Mouse (Mus musculus): ENCODE data around the gene Ang2.
A peak's percentile ranks its signal among the peaks of the same experiment; 100 is the strongest.
"Not testable (repeated sequence)": the region's sequence is repeated elsewhere in the genome, so short reads cannot be mapped to it uniquely, and the experiment has no call there.

Ang2 gene

GRCm38 (mm10) chr14:51199098-51200023 lies at the start of gene Ang2:
Gene Ang2, minus strand, starts transcription at chr14:51199148.
- DNase-seq: no peak

DNA sequence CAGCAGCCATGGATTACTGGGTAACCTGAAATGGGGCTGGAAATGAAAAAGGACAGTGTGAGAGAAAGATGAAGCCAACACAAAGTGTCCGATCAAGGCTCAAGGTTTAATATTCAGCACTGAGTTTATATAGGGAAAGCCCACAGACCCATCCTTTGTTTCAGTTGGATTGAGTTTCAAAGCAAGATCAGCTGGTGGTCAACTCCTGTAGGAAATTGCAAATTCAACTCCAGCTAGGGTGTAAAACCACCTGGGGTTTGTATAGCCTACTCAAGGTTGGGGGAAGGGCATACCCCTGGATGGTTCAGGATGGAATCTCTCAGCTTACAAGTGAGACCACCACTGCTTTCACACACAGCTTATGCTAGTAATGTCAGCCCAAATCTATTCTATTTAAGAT lies 48.8 kb upstream of the Ang2 start:
- no peak for DNase-seq

DNA sequence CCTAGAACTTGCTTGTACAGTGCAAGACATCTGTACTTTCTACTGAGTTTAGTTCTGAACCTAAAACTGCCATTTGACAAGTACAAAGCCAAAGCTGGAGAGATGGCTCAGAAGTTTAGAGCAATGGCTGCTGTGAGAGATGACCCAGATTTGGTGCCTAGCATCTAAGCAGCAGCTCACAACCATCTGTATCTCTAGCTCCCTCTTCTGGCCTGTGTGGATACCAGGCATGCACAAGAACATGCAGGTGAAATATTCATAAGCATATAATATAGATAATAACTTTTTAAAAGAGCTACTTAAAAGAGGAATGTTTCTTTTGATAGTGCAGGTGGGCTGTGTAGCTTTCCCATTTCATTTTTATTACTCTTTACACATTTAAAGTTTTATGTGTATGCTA lies 42.0 kb upstream of the Ang2 start:
- peak; percentile 21 to 53 for DNase-seq

DNA sequence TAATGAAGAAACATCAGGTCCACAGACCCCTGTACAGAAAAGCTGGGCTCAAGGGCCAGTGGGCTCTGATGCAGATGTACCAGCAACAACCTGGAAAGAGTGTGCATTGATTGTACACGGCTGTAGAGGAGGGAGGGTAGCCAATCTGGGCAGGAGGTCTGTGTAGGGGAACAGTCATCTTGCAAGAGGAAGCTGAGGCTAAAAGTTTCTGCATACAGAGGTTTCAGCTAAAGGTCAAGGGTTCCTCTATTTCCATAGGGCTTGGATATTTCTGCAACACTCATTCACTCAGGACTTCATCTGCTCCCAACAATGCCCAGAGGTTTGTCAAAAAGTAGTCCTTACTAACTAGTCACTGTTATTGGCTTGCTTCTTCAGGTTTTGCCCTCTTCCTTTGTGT lies 38.5 kb upstream of the Ang2 start:
- DNase-seq: not testable (repeated sequence)

DNA sequence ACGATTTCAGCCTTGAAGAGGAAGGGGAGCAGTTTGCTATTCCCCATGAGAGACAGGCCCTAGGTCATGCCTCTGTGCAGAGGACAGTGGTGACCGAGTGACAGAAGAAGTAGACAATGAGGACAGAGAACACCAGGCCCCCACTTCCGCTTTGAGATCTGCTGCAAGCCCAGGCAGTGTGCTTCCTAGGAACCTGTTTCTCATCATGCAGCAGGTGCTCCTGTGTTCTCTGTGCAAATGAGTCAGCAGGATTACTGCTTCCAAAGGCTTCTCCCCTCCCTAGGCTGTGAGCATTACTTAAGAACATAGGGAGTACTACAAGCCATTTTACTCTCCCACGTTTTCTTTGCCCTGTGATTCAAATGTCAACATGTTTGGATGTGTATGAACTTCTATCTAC lies 30.7 kb upstream of the Ang2 start:
- not testable (repeated sequence) for DNase-seq

DNA sequence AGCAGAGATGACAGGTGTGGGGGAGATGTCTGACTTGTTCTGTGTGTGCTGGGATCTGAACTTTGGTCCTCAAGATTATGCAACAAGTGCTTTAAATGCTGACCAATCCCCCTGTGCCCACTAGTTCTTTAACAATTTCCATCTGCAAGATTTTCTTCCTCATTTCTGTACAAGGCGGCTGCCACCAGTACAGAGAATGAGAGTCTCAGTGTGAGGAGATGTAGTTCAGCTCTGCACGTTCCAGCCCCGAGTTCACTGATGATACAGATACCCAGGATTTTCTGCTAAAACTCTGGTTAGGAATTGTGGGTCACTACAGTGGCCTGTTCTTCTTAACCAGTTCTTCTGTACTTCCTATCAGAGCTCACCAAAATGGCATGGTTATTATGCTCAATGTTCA lies 21.1 kb upstream of the Ang2 start:
- not testable (repeated sequence) for DNase-seq

DNA sequence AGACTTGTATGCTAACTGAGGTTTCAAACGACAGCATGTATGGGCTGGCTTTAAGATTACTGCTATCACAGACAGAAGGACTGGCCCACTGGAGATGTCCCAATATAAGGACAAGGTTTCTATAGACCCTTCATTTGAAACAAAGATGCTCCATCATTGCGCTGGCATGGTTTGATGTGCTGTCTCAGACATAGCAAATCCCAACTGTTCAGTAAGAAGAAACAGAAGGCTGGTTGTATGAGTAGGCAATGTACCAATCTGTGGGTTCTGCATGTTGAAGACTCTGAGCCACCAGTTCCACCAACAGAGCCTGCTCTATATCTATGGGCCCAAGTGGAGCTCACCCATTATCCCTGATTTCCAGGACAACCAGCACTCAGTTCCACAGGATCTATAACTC lies 4.2 kb upstream of the Ang2 start, which contains the start of gene Ear14:
Ear14 (plus strand) TSS at position 277 of the 400 bp plus-strand sequence.
- no peak for DNase-seq

DNA sequence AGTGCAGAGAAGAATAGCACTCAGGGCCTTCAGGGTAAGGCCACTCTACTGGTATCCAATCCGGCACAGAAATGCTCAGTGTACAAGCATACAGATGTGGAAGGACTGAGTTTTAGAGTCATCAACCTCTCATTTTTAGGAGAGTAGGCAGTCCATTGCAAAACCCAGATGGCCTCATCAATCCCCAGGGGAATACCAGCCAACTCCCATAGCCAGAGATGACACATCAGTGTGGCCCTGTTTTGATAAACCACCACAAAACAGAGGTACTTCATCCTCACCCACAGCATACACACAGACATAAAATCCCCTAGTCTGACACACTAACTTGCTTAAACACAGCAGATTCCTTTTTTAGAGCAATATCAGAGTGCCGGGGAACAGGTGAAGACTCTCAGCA lies 1.5 kb upstream of the Ang2 start:
- no peak for DNase-seq

DNA sequence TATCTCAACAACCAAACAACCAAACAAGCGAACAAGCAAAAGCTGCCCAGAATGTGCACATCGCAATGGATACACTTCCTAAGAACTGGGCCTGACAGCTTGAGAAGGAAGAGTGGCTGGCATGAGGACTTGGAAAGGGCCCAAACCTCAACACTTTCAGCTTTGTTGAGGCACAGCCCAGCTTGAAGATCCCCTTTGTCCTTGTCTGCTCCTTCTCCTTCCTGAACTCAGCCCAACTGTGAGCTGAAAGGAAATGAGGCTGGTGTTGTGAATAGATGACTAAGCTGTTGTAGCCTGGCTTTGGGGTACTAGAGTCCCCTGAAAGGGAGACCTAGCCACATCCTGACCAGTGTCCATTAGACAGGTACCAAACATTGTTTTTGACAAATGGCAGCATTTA lies 1.1 kb upstream of the Ang2 start:
- no peak for DNase-seq

GRCm38 (mm10) chr14:51195681-51196080 lies 3.3 kb downstream of the Ang2 start:
- no peak for DNase-seq

DNA sequence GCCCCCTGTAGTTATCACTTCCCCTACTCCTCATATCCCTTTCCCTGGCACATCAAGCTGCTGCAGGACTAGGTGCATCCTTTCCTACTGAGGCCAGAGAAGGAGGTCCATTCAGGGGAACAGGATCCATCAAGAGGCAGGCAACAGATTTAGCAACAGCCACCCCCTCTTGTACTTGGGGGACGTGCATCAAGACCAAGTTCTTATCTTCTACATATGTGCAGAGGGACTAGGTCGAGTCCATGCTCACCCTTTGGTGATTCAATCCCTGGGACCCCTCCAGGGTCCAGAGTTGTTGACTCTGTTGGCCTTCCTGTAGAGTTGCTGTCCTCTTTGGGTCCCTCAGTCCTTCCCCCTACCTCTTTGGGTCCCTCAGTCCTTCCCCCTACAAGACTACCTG lies 17.9 kb downstream of the Ang2 start:
- DNase-seq: not testable (repeated sequence)

GRCm38 (mm10) chr14:51173843-51174242 lies 25.1 kb downstream of the Ang2 start:
- peak in 1 of 2 experiments; percentile 11 for DNase-seq

DNA sequence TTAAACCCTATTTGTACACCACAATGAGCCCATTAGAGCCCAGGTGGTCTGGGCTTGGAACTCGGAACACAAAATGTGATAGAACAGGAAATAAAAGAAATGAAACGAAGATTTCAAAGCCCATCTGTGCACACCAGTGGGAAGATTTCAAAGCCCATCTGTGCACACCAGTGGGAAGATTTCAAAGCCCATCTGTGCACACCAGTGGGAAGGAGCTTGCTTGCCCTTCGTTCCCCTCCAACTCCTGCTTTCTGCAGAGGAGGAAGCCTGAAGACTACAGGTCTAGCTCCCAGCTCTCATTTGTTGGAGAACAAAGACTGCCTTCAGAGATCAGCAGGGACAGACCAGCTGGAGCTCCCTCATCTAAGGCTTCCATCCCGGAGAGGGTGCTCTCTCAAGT lies 26.0 kb downstream of the Ang2 start:
- not testable (repeated sequence) for DNase-seq

DNA sequence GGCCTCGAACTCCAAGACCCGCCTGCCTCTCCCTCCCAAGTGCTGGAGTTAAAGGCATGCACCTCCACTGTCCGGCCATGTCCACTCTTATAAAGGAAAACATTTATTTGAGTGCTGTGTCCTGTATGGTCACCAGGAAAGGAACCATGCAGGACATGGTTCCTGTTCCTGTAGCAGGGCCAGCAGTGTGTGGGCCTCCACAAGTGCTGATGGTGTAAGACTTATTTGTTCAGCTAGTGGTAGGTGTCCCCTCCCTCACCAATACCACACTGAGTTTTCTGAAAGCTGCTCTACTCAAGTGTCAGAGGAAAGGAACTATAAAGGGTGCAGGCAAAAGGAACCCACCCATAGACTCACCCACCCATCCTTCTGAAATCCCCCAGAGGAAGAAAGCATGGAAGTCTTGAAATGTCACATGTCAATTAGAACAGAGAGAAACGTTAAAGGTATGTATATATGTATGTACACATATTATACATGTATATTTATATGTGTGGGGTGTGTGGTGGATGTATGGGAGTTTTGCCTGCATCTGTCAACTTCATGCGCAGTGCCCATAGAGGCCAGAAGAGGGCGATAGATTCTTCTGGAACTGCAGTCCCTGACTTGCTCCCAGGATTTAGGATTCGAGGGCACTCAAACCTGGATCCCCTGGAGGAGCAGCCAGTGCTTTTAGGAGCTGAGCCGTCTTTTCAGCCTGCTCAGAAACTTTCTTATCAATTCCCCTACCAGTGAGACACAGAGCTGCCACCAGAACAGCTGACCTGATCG lies 26.7 kb downstream of the Ang2 start:
- peak; percentile 68 for DNase-seq

GRCm38 (mm10) chr14:51166068-51166467 lies 32.9 kb downstream of the Ang2 start:
- no peak for DNase-seq

DNA sequence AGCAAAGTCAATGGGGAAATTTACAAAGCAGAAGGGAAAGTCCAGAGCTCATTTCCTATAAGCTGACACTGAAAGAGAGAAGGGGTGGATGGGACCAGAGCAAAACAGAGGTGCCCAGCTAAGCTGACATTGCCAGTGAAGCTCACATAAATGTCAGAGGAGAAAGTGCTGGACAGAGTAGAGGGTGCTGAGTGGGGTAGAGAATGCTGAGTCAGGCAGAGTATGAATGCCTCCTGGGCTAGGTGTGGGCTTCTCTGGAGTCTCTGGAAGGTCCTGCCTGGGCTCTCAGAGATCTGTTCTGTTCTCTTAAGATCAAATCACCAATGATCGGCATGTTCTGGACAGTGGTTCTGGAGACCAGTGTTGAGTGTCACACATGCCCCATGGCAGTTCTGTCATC lies 33.5 kb downstream of the Ang2 start:
- no peak for DNase-seq

GRCm38 (mm10) chr14:51163323-51163722 lies 35.6 kb downstream of the Ang2 start:
- DNase-seq: not testable (repeated sequence)

DNA sequence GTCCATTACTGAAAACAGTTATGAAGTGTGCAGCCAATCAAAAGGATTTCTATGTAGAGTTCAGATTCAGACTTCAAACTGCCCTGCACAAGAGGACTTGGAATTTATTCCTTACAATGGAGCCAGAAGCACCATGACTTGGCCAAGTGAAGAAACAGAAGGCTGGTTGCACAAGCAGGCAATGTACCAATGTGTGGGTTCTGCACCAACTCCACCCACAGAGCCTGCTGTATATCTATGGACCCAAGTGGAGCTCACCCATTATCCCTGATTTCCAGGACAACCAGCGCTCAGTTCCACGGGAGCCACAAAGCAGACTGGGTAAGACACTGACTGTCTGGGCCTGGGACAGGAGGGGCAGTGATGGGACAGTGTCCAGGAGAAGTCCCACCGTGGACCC lies 37.0 kb downstream of the Ang2 start, which contains the start of gene Rnase2b:
Rnase2b (plus strand) TSS at position 285 of the 400 bp plus-strand sequence.
- not testable (repeated sequence) for DNase-seq

DNA sequence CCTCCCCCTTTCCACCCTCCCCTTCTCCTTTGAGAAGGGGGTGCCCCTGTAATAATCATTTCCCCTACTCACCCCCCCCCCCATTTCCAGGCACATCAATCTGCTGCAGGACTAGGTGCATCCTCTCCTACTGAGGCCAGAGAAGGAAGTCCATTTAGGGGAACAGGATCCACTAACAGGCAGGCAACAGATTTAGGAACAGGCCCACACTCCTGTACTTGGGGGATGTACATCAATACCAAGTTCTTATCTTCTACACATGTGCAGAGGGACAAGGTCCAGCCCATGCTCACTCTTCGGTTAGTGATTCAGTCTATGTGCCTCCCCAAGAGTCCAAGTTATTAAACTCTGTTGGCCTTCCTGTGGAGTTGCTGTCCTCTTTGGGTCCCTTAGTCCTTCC lies 41.9 kb downstream of the Ang2 start:
- DNase-seq: no peak

DNA sequence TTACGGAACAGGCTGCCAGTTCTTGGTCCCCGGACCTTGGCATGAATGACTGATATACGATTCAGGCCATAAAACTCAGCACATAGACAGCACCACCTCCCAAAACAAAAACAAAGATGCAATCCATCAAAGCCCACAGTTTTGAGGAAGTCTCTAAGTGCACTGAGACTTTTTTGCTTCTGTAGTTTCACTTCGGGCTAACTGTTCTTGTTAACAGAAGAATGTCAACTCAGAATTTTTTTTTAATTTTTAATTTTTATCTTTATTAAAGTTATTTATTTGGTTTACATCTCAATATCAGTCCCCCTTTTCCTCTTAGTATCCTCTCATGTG lies 42.2 kb downstream of the Ang2 start:
- DNase-seq: no peak

DNA sequence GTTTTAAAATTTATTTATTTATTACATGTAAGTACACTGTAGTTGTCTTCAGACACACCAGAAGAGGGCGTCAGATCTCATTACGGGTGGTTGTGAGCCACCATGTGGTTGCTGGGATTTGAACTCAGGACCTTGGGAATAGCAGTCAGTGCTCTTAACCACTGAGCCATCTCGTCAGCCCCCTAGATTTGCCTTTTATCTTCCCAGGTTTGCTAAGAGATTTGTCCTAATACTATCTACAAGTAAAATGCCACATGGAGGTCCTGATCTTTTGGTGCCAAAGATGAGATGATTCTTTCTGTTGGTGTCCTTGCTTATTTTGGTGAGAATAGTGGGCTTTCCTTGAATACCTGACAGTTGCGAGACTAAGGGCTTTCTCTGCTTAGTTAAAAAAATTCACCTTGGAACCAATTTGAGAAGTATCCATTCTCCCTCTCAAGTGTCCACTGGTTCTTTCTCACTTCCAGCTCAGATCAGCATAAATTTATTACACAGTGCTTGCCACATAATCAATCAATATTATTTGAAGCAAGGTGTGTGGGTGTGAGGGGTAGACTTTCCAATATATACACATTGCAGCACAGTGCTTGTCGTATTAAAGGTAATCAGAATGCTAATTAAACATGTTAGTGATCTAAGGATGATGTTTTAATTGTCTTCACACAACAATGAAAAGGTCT lies 42.8 kb downstream of the Ang2 start:
- DNase-seq: no peak

- no peak for DNase-seq
Measured at GRCm38 (mm10) chr14:51152249-51152870, 46.6 kb downstream of the Ang2 start.

All from kidney, postnatal 4 days (tissue).